Mouse (Mus musculus): ENCODE measurements around the gene Twist2.

GRCm38 (mm10) chr1:91880156-91880555 is 78.9 kb downstream of the Twist2 start:
- TF ChIP-seq CTCF (IDR thresholded peaks at IDR 0.05; ENCODE audit: low read depth) (no peak), EP300 (IDR thresholded peaks at IDR 0.05; ENCODE audit: low read depth) (no peak)
